Mouse (Mus musculus) right cerebral cortex, postnatal 10 days (tissue): ENCODE results near the gene Tdp1.
"Not testable (repeated sequence)": the region's sequence is repeated elsewhere in the genome, so short reads cannot be mapped to it uniquely, and the experiment has no call there.

Experiments
- DNase-seq, 2 experiments: peaks; one replicate each; pipeline ENCODE4 v3.0.0; 2021; ENCODE audit warnings: low spot score in 2 of 2

Tdp1 gene

DNA sequence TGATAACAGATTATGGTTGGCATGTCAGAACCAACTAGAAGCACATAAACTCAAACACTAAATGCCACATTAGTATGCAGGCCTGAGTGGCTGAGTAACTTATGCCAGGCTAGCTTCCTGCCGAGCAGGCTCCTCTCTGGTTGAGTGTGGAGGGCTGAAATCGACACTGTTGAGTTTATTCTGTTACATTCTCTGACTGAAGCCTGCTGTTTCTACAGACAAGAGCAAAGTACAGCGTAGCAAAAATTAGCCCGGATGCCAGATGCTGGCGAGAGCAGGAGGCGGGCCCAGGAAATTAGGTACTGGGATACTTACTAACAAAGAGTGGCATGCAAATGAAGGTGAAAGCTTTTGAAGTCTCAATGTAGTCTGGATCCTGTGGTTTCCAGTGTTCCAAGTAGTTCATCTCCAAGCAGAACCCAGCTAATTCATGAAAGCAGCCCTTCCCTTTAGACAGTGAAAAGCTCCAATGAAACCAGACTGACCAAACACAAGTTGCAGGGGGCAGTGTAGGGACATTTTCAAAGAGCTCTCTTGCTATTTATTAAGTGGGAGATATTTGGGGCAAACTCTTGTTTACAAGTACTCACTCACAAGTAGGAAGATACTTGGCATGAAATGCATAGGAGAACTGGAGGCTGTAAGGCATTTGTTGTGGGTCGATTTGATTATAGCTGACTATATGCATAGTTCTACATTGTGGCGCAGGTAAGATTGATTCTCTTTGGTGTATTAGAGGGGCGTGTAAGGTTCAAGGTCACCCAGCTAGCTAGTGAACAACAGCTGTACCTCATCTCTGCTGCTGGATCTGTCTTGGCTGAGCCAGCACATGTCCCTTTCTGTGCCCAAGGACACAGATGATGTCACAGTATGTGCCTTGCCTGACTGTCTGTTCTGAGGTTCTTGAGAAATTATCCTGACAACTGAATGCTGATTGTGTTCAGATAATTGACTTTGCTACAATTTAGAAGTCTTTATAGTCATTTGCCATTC is 74.0 kb downstream of the Tdp1 start:
- peak; percentile 43 to 50 for DNase-seq

DNA sequence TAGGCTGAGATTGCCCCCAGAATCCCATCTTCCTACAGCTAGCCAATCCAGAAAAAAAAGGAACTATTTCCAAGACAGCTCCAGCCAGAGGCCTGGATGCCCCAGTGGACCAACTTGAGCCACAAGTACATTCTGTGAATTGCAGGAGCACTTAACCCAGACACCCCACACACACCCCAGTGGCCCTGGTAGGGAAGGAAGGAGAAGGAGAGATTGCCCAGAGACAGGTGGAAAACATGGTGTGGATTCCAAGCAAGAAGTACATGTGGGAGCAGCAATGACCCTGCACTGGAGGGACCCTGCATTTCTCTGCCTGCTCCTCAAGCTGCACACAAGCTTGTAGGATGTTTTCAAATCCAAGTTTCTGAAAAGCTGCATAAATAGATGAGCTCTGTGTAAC is 75.0 kb downstream of the Tdp1 start:
- no peak for DNase-seq

DNA sequence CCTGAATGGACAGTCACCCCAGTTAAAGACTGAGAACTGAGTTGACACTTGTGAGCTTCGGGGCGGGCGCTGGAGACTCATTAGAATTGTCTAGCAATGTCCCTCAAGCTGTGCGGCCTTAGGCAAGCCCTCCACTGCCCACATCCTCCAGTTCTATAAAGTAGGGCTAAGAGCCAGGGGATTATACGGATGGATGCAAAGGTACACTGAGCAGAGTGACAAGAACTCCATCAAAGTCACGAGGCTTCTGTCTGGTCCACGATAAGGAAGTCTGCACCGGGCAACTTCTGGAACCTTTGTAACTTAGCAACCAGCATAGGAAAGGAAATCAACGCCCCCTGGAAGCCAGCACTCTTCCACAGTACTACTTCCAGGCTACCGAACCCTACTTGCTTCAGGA is 75.6 kb downstream of the Tdp1 start:
- DNase-seq, result no peak

DNA sequence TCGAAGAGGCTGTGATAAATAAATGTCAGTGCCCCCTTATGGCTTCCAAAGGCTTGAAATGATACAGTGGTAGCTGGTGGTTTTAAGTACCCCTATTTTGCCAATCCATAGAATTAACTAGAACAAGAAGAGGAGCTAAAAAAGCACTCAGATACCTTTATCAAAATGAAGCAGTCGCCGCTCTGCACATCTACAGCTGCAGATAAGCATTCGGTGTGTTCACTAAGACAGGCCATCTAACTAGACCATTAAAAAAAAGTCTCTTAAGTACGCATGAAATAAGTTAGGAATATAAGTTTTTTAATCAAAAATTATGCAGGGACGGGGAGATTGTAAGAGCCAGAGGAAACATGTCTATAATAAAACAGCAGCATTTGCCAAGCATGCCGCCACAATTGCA is 76.4 kb downstream of the Tdp1 start:
- DNase-seq, result no peak

DNA sequence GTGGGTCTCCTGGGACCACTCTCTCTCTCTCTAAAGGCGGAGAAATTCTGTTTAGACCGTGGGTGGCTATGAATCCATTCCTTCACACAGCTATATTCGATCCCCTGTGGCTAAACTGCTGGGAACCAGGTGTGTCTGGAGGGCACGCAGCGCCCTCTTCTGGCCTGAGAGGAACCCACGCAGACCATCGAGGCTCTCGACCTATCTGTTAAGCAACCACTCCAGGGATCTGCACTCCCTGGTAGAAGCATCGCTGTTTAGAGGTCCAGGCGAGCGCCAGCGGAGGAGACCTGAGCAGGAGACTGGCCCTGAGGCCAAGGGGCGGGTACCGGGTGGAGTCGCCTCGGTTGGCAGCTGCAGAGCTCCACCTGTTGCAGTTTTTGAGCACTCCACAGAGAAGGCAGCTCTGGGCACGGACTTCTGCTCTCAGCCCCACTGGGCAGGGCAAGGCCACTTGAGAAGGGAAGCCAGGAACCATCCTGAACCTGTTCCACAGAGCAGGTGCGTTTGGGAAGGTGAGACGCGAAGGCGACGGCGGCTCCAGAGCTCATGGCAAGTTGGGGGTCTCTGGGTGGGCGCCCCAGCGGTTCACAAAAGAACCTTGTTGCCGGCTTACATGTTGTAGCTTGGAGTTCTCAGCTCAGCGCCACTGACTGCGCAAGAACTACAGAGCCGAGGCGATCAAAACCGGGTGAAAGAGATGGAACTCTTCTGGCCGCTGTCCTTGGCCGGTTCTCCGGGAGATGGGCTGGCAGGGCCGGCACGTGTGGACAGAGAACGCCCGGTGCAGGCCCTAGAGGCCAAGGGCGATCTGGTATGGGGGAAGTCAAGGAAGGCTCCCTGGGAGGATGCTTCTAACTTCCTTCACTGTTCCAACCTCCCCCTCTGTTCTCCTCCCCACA is 80.2 kb downstream of the Tdp1 start, which contains the start of gene Kcnk13:
Gene Kcnk13, plus strand, starts transcription at position 199 of the 902 bp plus-strand sequence.
- peak; percentile 74 to 81 for DNase-seq

DNA sequence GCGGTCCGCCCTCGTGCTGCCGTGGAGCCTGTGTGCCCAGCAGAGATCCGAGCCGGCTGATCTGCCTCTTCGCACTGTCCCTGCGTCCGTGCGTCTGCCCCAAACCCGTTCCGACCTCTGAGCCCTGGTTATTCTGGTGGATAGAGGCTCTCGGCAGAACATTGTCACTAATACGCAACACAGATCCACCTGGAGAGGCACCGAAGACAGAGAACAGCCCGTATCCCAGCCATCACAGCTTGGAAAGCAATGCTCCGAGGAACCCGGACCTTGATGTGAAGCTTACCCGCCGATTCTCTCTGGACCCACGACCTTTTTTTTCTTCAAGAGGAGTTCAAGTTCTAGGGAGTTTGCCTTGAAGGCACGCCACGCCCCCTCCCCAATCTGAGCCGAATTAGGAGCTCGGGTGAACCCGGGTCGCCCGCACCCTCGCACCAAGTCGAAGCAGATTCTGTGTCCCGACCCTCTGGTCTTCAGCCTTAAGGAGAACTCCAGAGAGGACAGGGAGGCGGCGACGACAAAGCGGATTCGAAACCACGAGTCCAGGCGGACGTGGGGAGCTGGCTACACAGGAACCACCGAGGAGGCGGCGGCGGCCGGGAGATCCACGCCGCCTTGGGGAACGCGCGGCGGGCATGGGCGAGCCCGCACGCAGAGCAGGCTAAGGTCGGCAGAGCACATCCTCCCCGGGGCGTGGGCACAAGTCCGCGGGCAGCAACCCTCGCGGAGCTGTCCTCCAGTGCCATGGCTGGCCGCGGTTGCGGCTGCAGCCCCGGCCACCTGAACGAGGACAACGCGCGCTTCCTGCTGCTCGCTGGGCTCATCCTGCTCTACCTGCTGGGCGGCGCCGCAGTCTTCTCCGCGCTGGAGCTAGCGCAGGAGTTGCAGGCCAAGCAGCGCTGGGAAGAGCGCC is 81.1 kb downstream of the Tdp1 start:
- peak; percentile 48 to 53 for DNase-seq

DNA sequence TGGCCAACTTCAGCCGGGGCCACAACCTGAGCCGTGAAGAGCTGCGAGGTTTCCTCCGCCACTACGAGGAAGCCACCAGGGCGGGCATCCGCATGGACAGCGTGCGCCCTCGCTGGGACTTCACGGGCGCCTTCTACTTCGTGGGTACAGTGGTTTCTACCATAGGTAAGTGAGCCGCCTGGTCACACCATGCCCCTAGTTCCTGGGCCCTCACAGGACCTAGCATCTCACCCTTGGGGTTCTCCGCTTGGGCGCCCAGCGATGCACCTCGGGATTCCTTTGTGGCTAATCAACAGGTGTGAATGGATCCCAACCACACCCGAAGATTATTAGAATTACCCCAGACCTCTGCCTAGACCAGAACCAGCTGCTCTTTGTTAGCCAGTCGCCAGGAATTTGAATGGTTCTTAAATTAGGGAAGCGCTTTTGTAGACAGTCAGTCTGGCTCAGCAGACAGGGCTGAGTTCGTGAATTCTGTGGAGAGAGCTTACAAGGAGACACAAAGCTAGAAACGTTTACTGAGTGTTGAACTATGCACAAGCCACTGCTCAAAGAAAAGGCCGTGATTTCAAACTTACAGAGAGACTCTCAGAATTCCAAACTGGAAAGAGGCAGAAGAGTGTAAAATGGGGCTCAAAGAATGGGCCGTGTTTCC is 81.9 kb downstream of the Tdp1 start:
- DNase-seq, result no peak

DNA sequence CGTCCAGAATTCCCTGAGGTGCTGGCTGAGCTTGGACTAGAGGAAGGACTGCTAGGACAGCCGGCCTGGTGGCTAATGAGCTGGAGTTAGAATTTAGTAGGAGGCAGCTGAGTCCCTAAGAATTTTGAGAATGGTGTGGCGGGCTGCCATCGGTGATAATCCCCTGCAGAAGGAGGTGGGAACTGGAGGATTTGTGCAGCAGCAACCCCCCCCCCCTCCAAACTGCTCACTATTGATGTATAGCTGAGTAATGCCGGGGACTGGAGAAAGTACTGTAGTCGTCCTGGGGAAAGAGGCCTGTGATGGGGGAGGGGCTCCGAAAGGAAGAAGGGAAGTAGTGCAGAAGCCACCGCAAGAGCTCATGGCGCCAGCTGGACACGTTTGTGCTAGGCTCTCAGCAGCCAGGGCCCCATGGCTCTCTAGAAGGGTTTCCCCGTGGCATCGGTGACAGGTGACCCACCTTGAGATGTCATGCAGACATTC is 82.6 kb downstream of the Tdp1 start:
- DNase-seq, result peak; percentile 57 to 64

DNA sequence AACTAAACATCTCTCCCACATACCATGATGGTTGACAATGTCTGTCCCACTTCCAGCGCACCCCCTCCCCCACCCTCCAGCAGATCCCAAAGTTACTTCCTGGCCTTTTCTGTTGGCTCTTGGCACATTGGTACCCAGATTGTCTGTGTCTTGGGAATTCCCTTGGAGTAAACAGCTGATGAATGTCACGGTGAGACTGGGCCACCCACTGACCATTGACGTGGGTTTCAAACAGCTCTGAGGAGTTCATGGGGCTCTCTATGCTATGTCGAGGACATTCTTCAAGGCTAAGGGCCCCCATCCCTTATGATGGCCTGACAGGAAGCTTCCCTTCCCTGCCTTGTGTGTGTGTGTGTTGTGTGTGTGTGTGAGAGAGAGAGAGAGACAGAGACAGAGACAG is 85.6 kb downstream of the Tdp1 start:
- DNase-seq, result no peak

DNA sequence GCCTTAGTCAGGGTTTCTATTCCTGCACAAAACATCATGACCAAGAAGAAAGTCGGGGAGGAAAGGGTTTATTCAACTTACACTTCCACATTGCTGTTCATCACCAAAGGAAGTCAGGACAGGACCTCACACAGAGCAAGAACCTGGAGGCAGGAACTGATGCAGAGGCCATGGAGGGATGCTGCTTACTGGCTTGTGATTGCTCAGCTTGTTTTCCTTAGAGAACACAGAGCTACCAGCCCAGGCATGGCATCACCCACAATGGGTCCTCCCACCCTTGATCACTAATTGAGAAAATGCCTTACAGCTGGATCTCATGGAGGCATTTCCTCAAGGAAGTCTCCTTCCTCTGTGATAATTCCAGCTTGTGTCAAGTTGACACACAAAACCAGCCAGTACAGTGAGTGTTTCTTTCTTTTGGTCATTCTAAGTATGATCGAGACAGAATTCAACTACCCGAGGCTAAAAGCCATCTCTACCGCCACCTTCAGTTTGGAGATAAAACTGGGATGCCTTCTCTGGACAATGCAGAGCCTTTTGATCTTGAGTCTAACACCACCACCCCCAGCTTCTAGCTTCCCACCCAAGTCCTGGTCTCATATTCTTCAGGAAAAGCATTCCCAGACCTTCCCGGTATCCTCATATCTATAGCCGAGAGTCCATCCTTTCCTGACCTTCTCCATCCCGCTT is 87.0 kb downstream of the Tdp1 start:
- DNase-seq, result not testable (repeated sequence)

DNA sequence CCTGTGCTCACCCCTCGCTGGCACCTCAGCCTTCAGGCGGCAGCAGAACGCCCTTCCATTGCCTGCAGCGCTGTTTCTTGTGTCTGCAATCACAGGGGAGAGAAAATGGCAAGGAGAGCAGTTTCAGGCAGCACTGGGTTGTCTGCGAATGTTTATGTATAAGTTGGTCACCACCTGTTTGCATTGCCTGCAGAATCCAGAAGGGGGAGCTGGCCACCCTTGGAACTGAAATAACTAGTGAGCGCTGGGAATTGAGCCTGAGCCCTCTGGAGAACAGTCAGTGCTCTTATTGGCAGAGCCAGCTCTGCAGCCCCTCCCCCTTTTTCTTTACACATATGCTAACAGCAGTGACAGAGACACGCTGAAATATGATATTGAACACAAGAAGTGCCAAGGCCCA is 88.5 kb downstream of the Tdp1 start:
- no peak for DNase-seq

DNA sequence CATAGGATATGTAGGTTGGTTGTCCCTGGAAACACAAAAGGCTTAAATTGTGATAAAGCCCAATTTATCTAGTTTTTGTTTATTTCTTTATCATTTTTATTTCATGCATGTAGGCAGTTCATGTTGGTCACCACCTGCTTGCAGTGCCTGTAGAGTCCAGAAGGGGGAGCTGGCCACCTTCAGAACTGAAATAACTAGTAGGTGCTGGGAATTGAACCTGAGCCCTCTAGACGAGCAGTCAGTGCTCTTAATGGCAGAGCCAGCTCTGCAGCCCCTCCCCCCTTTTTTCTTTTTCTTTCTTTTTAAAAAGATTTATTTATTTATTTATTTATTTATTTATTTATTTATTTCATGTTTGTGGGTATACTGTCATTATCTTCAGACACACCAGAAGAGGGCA is 89.3 kb downstream of the Tdp1 start:
- no peak for DNase-seq

DNA sequence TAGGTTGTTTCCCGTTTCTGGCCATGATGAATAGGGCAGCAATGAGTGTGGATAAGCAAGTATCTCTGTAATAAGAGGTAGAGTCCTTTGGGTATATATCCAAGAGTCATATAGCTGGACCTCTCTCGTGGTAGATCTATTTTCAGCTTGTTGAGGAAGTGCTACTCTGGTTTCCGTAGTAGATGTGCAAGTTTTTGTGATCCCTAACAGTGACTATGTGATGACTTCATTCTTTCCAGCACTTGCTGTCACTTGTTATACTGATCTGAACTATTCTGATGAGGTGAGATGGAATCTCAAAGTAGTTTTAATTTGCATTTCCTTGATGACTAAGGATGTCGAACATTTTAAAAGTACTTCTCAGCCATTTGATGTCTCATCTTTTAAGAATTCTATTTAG is 95.2 kb downstream of the Tdp1 start:
- no peak for DNase-seq

DNA sequence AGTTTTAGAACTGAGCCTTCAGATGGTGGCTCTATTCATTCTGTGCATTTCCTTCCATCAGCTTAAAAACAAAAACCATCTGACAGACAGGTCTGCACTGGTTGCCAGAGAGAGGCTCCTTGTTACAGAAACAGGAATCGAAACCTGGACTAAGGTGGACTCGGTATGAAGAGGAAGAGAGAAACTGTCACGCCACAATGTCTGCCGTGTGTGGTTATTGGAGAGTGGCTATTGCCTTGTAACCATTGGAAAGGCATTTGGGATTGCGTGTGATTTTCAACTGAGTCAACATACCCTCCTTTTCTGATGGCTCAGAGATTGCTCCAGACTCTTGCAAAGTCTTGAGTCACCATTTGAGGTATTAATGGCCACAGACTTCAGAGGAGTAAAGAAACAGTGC is 102.5 kb downstream of the Tdp1 start:
- DNase-seq, result no peak

DNA sequence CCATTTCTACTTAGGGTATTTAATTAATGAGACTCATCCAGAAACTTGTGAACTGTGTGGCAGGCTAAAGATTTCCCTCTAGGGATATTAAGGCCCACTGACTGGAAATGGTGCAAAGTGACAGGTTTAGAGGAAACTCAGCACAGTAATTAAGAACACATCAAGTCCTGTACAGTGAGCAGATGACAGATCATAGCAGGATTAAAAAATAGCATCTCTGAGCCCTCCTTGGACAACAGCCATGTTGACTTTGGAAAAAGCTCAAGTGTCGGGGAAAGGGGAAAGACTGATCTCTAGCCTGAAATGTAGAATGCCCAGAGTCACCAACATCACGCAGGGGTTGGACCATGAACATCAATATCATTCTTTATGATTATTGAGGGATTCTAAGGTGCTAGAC is 103.8 kb downstream of the Tdp1 start:
- no peak for DNase-seq

DNA sequence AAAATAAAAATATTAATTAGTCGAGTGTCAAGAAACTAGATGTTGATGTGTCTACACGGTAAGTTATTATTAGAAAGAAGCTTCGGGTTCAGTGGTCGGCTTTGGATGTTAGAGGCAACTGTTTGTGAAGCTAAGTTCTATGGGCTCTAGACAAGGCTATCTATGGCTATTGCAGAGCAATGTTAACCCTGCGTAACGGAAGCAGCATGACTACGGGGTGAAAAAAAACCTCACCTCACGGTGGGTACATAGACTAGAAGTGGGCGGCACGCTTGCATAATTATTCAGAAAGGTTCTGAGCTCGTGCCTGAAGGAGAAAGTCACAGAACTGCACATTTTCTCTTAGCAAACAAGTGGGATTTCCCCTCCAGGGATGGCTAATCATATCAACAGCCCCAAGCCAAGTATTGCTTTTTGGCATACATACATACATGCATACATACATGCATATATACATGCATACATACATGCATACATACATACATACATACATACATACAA is 108.1 kb downstream of the Tdp1 start:
- no peak for DNase-seq

DNA sequence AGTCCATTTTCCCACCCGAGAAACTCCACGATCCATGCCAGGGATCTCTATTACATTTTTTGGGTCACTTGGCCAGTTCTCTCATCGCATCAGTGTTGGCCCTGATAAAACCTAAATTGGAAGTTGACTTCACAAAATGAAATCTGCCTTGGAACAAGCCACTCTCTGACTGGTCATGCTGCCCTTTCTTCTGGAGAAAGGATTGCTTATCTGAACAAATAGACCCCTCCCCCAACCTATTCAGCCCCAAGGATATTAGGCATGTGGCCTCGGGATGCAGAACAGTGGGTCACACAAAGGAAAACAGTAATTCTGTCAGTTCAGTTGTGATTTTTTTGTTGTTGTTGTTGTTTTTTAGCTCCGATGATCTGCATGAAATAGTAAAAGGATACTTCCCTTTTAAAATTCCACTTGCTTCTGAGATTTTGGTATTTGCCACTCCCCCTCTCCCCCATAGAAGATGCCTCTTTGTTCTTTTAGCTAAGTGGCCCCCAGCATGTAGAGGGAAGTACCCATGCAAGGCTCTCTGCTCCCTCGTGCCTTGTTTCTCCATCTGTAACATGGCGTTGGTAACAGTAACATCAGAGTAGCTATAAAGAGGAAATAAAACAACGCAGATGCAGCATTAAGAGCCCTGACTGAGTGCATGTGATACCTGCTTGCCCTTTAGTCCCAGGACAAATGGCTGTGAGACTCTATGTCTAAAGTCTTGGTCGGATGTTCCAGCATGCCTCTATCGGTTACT is 109.0 kb downstream of the Tdp1 start:
- DNase-seq, result no peak

DNA sequence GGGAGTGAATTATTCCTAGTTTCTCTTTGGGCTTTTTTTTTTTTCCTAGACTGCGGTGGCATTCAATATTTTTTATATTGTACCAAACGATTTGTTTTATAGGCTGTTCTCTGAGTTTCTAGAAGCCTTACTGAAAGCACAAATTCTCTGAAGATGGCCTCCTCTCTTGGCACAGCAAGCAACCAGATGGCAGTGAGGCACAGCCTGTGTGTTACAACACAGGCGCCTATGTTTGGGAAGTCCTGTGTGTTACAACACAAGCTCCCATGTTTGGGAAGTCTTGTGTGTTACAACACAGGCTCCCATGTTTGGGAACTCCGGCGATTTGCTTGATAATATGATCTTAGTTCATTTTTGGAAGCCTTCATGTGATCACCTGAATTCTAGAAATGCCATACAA is 111.6 kb downstream of the Tdp1 start:
- no peak for DNase-seq

DNA sequence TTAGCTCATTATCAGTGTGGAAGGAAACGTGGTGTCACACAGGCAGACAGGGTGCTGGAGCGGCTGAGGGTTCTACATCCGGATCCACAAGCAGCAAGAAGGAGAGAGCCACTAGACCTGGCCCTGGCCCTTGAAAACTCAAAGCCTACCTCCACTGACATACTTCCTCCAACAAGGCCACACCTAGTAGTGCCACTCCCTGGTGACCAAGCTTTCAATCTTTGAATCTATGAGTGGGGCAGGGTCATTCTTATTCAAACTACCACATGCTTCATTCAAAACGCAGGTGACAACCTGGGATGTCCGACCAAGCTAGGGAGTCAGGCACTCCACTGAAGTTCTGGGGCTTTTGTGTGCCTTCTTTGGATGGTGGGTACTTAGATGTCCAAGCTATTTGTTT is 115.4 kb downstream of the Tdp1 start:
- DNase-seq, result no peak
